22 mouse cellular contexts compared by ENCODE assay signal in genomic region chr13:113713186-113713585, GRCm38 (mm10). TPM values are rescaled to one million over a fixed set of nuclear protein-coding genes. Genes with fewer than 3 reads are reported as not detected.
"Had no signal": no experiment of that assay in that cellular context is flagged by ENCODE, and none has a peak within 500 bp of the region (broad histone marks: within the 10 kb centered on the region; RNA-seq: fewer than 3 reads in every experiment).

No protein-coding gene starts in this region.

- H3K36me3 ChIP-seq: neural tube, embryonic 12.5 days; neural tube, embryonic 13.5 days; neural tube, embryonic 15.5 days; stomach, embryonic 15.5 days had no signal

- H3K4me2 ChIP-seq: neural tube, embryonic 12.5 days; neural tube, embryonic 13.5 days; neural tube, embryonic 15.5 days; stomach, embryonic 15.5 days had no signal

- H3K4me1 ChIP-seq: neural tube, embryonic 12.5 days; neural tube, embryonic 13.5 days; neural tube, embryonic 15.5 days; stomach, embryonic 15.5 days had no signal

- H3K27ac ChIP-seq: neural tube, embryonic 12.5 days; neural tube, embryonic 13.5 days; neural tube, embryonic 15.5 days; stomach, embryonic 15.5 days; stomach, postnatal 0 days had no signal

- H3K9ac ChIP-seq: neural tube, embryonic 12.5 days; neural tube, embryonic 13.5 days; neural tube, embryonic 15.5 days; stomach, embryonic 15.5 days had no signal

- DNase-seq: right cerebral cortex, adult 18-20 months; right cerebral cortex, postnatal 14 days; right cerebral cortex, postnatal 25 days; right cerebral cortex, postnatal 4 days; spleen, adult 18-20 months; thymus, adult 18-20 months; thymus, adult 2 months; thymus, postnatal 14 days; thymus, postnatal 25 days; thymus, postnatal 36 days; thymus, postnatal 4 days had no signal

- H3K4me3 ChIP-seq: neural tube, embryonic 12.5 days; neural tube, embryonic 13.5 days; neural tube, embryonic 15.5 days; stomach, embryonic 15.5 days had no signal

- H3K27me3 ChIP-seq: neural tube, embryonic 12.5 days; neural tube, embryonic 13.5 days; neural tube, embryonic 15.5 days; stomach, embryonic 15.5 days had no signal

- H3K9me3 ChIP-seq: neural tube, embryonic 12.5 days; neural tube, embryonic 13.5 days; neural tube, embryonic 15.5 days; stomach, embryonic 15.5 days had no signal

RNA-seq across cellular contexts. Expression of gene Hspb3, which starts 49.7 kb away (rescaled TPM):
- polyA plus RNA-seq: small intestine, adult 2 months; spleen, adult 2 months; stomach, embryonic 14.5 days; stomach, postnatal 0 days; testis, adult 2 months; thymus, postnatal 0 days; urinary bladder, adult 2 months had no signal
